Mouse (Mus musculus): Measurements from ENCODE around the gene Ces1g. TPM values are rescaled to one million over a fixed set of nuclear protein-coding genes. Genes with fewer than 3 reads are reported as not detected.

Ces1g gene
- total RNA-seq, 4 experiments from 2014 or later, result not detected

Other genes with a start within 250 kb of the Ces1g start
- gene Ces1c, start 206.0 kb downstream of the Ces1g start, total RNA-seq (2022), result not detected
- gene Ces1d, start 139.5 kb downstream of the Ces1g start, total RNA-seq (2022), result 1 to 10 TPM in 1 of 4 experiments, under 1 TPM in 3; 0.30 to 3.7 (median 0.43) TPM
- not detected for gene Ces1e, start 107.7 kb downstream of the Ces1g start, total RNA-seq (2022)
- 1 to 10 TPM in 1 of 4 experiments, under 1 TPM in 1, not detected in 2; 0.19 to 1.3 TPM for gene Ces1f, start 57.6 kb downstream of the Ces1g start, total RNA-seq (2022)
- not detected for gene Ces1h, start 42.4 kb upstream of the Ces1g start, total RNA-seq (2022)
- gene Ces5a, start 198.5 kb upstream of the Ces1g start, total RNA-seq (2022), result 1 to 10 TPM in 2 of 4 experiments, under 1 TPM in 2; 0.43 to 1.5 (median 0.98) TPM